Mouse (Mus musculus): ENCODE results near the gene 1700030J22Rik.

DNA sequence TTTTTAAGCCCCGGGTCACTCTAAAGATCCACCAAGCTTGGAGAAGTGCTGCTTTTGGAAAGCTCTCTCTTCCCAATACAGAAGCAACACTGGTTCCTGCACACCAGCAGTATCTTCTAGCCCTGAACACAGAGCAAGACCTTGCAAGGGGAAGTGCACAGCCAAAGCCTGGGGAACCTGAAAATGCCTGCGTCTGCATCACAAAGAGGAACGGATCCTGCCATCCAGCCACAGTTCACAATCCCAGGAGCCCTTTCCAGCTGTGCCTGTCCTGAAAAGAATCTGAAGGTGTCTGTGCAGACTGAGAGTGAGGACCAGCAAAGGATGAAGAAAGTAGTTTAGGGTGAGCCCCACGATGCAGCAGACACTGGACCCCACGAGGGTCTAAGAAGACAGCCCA is 3.7 kb downstream of the 1700030J22Rik start:
- TF ChIP-seq CTCF (IDR thresholded peaks at IDR 0.05; ENCODE audit: borderline replicate concordance, extremely low read depth, insufficient read depth, insufficient read length), result no peak
- TF ChIP-seq POLR2A (IDR thresholded peaks at IDR 0.05; ENCODE audit: borderline replicate concordance, extremely low read depth, insufficient read depth, insufficient read length, poor library complexity, severe bottlenecking), result no peak

Data from brain, embryonic 14.5 days (tissue).